Mouse (Mus musculus) bone marrow macrophage, adult 2 months (primary cell): Measurements from ENCODE around the gene Aadacl2. TPM values are rescaled to one million over a fixed set of nuclear protein-coding genes. Genes with fewer than 3 reads are reported as not detected.

Source experiments
- H3K27ac ChIP-seq: 2 replicates; pipeline ENCODE4 v1.5.1; 2012; ENCODE audit warnings: low read depth, low read length; ENCODE audit not compliant: insufficient read depth
- H3K4me1 ChIP-seq: 2 replicates; pipeline ENCODE4 v1.6.1; 2012; ENCODE audit warnings: low read length; ENCODE audit not compliant: control insufficient read depth, insufficient read depth
- H3K4me3 ChIP-seq: 2 replicates; pipeline ENCODE4 v1.5.1; 2012; ENCODE audit warnings: mild to moderate bottlenecking, low read length, moderate library complexity; ENCODE audit not compliant: insufficient read depth
- CTCF ChIP-seq: IDR thresholded peaks from 2 replicates; pipeline ENCODE4 v1.5.1; 2012; ENCODE audit warnings: low read depth, mild to moderate bottlenecking, low read length, moderate library complexity
- POLR2A ChIP-seq: IDR thresholded peaks from 2 replicates; pipeline ENCODE4 v1.6.1; 2012; ENCODE audit warnings: mild to moderate bottlenecking, low read depth, low read length, borderline replicate concordance
- polyA plus RNA-seq: library from polyadenylated mRNA; stranded (reverse); fragments of >200 nt; gene quantifications from 2 replicates; pipeline ENCODE4 v1.2.4, GENCODE M21; 2012; ENCODE audit not compliant: missing spikeins, insufficient read depth, insufficient read length

The Aadacl2 gene
- polyA plus RNA-seq, 1 experiment: not detected

GRCm38 (mm10) chr3:60057070-60057808 is 50.7 kb downstream of the Aadacl2 start:
- Histone ChIP-seq H3K27ac (no peak overlapping the region), H3K4me1 (peaks cover 8% of the 10 kb centered on the region), H3K4me3 (no peak overlapping the region)
- TF ChIP-seq CTCF: no peak
- TF ChIP-seq POLR2A: no peak

GRCm38 (mm10) chr3:60057809-60058082 is 51.2 kb downstream of the Aadacl2 start:
- TF ChIP-seq POLR2A (no peak), CTCF (no peak)

More at GRCm38 (mm10) chr3:60057809-60058082, 51.2 kb downstream of the Aadacl2 start:
- no peak overlapping the region for H3K27ac ChIP-seq
- no peak overlapping the region for H3K4me3 ChIP-seq
- peaks cover 8% of the 10 kb centered on the region for H3K4me1 ChIP-seq

Other genes with a start within 250 kb of the Aadacl2 start
- gene Gm8298, start 145.7 kb upstream of the Aadacl2 start, polyA plus RNA-seq: not detected in 2 replicates
- not detected in 2 replicates for gene C130079G13Rik, start 81.5 kb upstream of the Aadacl2 start, polyA plus RNA-seq
- gene Aadac, start 19.0 kb downstream of the Aadacl2 start, polyA plus RNA-seq: not detected in 2 replicates
- gene Sucnr1, start 75.1 kb downstream of the Aadacl2 start, polyA plus RNA-seq: not detected in 2 replicates